Mouse (Mus musculus): Measurements from ENCODE around the gene Prkar1a. TPM values are rescaled to one million over a fixed set of nuclear protein-coding genes. Genes with fewer than 3 reads are reported as not detected.

The Prkar1a gene
- polyA plus RNA-seq, 1 experiment from 2014 or later = 411 TPM

- H3K9me3 ChIP-seq (ENCODE audit: low read depth, low read length) = no peaks in the 10 kb centered on the region
- H3K9ac ChIP-seq = no peak overlapping the region
- no peak overlapping the region for H3K4me2 ChIP-seq
- H3K27me3 ChIP-seq (ENCODE audit: insufficient read depth, low read length) = no peaks in the 10 kb centered on the region
- ATAC-seq (ENCODE audit: insufficient read depth) (no peak), DNase-seq (no peak)
- no peak overlapping the region for H3K4me3 ChIP-seq (ENCODE audit: low read depth, low read length)
- peaks cover 28% of the 10 kb centered on the region for H3K36me3 ChIP-seq (ENCODE audit: insufficient read depth)
- H3K4me1 ChIP-seq (ENCODE audit: insufficient read depth) = no peaks in the 10 kb centered on the region
- 47% methylated on average over 21 of the region's 21 CpGs for WGBS
- TF ChIP-seq CTCF (IDR thresholded peaks at IDR 0.05; ENCODE audit: low read depth) = no peak
- no peak overlapping the region for H3K27ac ChIP-seq (ENCODE audit: low read depth)
These were observed 23.9 kb downstream of the Prkar1a start for GRCm38 (mm10) chr11:109672881-109673739.

- Histone ChIP-seq H3K27ac (ENCODE audit: low read depth) (no peak overlapping the region), H3K4me1 (ENCODE audit: insufficient read depth) (no peaks in the 10 kb centered on the region), H3K27me3 (ENCODE audit: insufficient read depth, low read length) (no peaks in the 10 kb centered on the region), H3K9ac (no peak overlapping the region), H3K4me2 (no peak overlapping the region), H3K36me3 (ENCODE audit: insufficient read depth) (peaks cover 21% of the 10 kb centered on the region; the same call in 1 of the 2 replicates), H3K4me3 (ENCODE audit: low read depth, low read length) (no peak overlapping the region), H3K9me3 (ENCODE audit: low read depth, low read length) (no peaks in the 10 kb centered on the region)
- DNase-seq = no peak
- no peak for TF ChIP-seq CTCF (IDR thresholded peaks at IDR 0.05; ENCODE audit: low read depth)
- 77% methylated on average over 7 of the region's 7 CpGs for WGBS
- ATAC-seq (ENCODE audit: insufficient read depth) = no peak
These were observed 24.5 kb downstream of the Prkar1a start for GRCm38 (mm10) chr11:109673741-109674140.

- WGBS = 82% methylated on average over 11 of the region's 11 CpGs
- no peak overlapping the region for H3K4me3 ChIP-seq (ENCODE audit: low read depth, low read length)
- H3K27me3 ChIP-seq (ENCODE audit: insufficient read depth, low read length) = no peaks in the 10 kb centered on the region
- no peak for ATAC-seq (ENCODE audit: insufficient read depth)
- DNase-seq = no peak
- H3K4me2 ChIP-seq = no peak overlapping the region
- no peak overlapping the region for H3K9ac ChIP-seq
- H3K9me3 ChIP-seq (ENCODE audit: low read depth, low read length) = no peaks in the 10 kb centered on the region
- peaks cover 17% of the 10 kb centered on the region; the same call in 1 of the 2 replicates for H3K36me3 ChIP-seq (ENCODE audit: insufficient read depth)
- no peaks in the 10 kb centered on the region for H3K4me1 ChIP-seq (ENCODE audit: insufficient read depth)
- peak; percentile 20; the same call in 1 of the 2 replicates for TF ChIP-seq CTCF (IDR thresholded peaks at IDR 0.05; ENCODE audit: low read depth)
- no peak overlapping the region for H3K27ac ChIP-seq (ENCODE audit: low read depth)
These were observed 25.3 kb downstream of the Prkar1a start for GRCm38 (mm10) chr11:109674542-109674941.

GRCm38 (mm10) chr11:109675208-109675607 is 26.0 kb downstream of the Prkar1a start:
- WGBS = 84% methylated on average over 3 of the region's 3 CpGs
- ATAC-seq (ENCODE audit: insufficient read depth) (no peak), DNase-seq (no peak)

GRCm38 (mm10) chr11:109675771-109676170 is 26.6 kb downstream of the Prkar1a start:
- DNase-seq = no peak
- Histone ChIP-seq H3K9ac (no peak overlapping the region), H3K9me3 (ENCODE audit: low read depth, low read length) (no peaks in the 10 kb centered on the region), H3K4me2 (no peak overlapping the region), H3K27me3 (ENCODE audit: insufficient read depth, low read length) (no peaks in the 10 kb centered on the region), H3K36me3 (ENCODE audit: insufficient read depth) (peaks cover 8% of the 10 kb centered on the region; the same call in 1 of the 2 replicates), H3K27ac (ENCODE audit: low read depth) (no peak overlapping the region), H3K4me3 (ENCODE audit: low read depth, low read length) (no peak overlapping the region), H3K4me1 (ENCODE audit: insufficient read depth) (no peaks in the 10 kb centered on the region)
- 81% methylated on average over 9 of the region's 9 CpGs for WGBS
- ATAC-seq (ENCODE audit: insufficient read depth) = no peak
- TF ChIP-seq CTCF (IDR thresholded peaks at IDR 0.05; ENCODE audit: low read depth) = no peak

More at GRCm38 (mm10) chr11:109675208-109675607, 26.0 kb downstream of the Prkar1a start:
- no peak overlapping the region for H3K4me3 ChIP-seq (ENCODE audit: low read depth, low read length)
- TF ChIP-seq CTCF (IDR thresholded peaks at IDR 0.05; ENCODE audit: low read depth) = no peak
- no peak overlapping the region for H3K9ac ChIP-seq
- H3K27me3 ChIP-seq (ENCODE audit: insufficient read depth, low read length) = no peaks in the 10 kb centered on the region
- no peaks in the 10 kb centered on the region for H3K4me1 ChIP-seq (ENCODE audit: insufficient read depth)
- peaks cover 11% of the 10 kb centered on the region; the same call in 1 of the 2 replicates for H3K36me3 ChIP-seq (ENCODE audit: insufficient read depth)
- H3K27ac ChIP-seq (ENCODE audit: low read depth) = no peak overlapping the region
- H3K9me3 ChIP-seq (ENCODE audit: low read depth, low read length) = no peaks in the 10 kb centered on the region
- H3K4me2 ChIP-seq = no peak overlapping the region

- no peaks in the 10 kb centered on the region for H3K27me3 ChIP-seq (ENCODE audit: insufficient read depth, low read length)
- no peak overlapping the region for H3K9ac ChIP-seq
- peaks cover 2% of the 10 kb centered on the region; the same call in 1 of the 2 replicates for H3K36me3 ChIP-seq (ENCODE audit: insufficient read depth)
- no peaks in the 10 kb centered on the region for H3K9me3 ChIP-seq (ENCODE audit: low read depth, low read length)
- 61% methylated on average over 12 of the region's 12 CpGs for WGBS
- DNase-seq (no peak), ATAC-seq (ENCODE audit: insufficient read depth) (no peak)
- 0 out of 2 replicates have a peak, but pooled peaks cover 3% of the 10 kb centered on the region for H3K4me1 ChIP-seq (ENCODE audit: insufficient read depth)
- H3K27ac ChIP-seq (ENCODE audit: low read depth) = no peak overlapping the region
- H3K4me2 ChIP-seq = no peak overlapping the region
- TF ChIP-seq CTCF (IDR thresholded peaks at IDR 0.05; ENCODE audit: low read depth) = no peak
- H3K4me3 ChIP-seq (ENCODE audit: low read depth, low read length) = no peak overlapping the region
These were observed 27.6 kb downstream of the Prkar1a start for GRCm38 (mm10) chr11:109676621-109677373.

GRCm38 (mm10) chr11:109678291-109678690 is 29.1 kb downstream of the Prkar1a start:
- no peak overlapping the region for H3K9ac ChIP-seq
- TF ChIP-seq CTCF (IDR thresholded peaks at IDR 0.05; ENCODE audit: low read depth) = no peak
- no peaks in the 10 kb centered on the region for H3K9me3 ChIP-seq (ENCODE audit: low read depth, low read length)
- H3K4me2 ChIP-seq = no peak overlapping the region
- 0 out of 2 replicates have a peak, but pooled peaks cover 3% of the 10 kb centered on the region for H3K4me1 ChIP-seq (ENCODE audit: insufficient read depth)
- ATAC-seq (ENCODE audit: insufficient read depth) = no peak
- H3K27ac ChIP-seq (ENCODE audit: low read depth) = no peak overlapping the region
- no peaks in the 10 kb centered on the region for H3K27me3 ChIP-seq (ENCODE audit: insufficient read depth, low read length)
- H3K36me3 ChIP-seq (ENCODE audit: insufficient read depth) = no peaks in the 10 kb centered on the region
- 70% methylated on average over 12 of the region's 12 CpGs for WGBS
- H3K4me3 ChIP-seq (ENCODE audit: low read depth, low read length) = no peak overlapping the region
- DNase-seq = no peak
